Mouse (Mus musculus) intestine, embryonic 15.5 days (tissue): ENCODE results near the gene Tnrc6c. TPM values are rescaled to one million over a fixed set of nuclear protein-coding genes. Genes with fewer than 3 reads are reported as not detected.

ENCODE experiments used
- ATAC-seq: fragments of 200-750 bp; cut with Nextera tagmentation; 2 replicates; pipeline ENCODE4 v1.8.0; 2017; ENCODE audit warnings: moderate TSS enrichment, moderate library complexity
- H3K27ac ChIP-seq: fragments of 300-500 bp; sonication (generic); 2 replicates; pipeline ENCODE4 v1.5.1; 2015; ENCODE audit warnings: mild to moderate bottlenecking, inconsistent platforms
- H3K27me3 ChIP-seq: fragments of 300-500 bp; sonication (generic); replicated peaks from 2 replicates; pipeline ENCODE4 v1.6.1; 2015; ENCODE audit warnings: inconsistent platforms
- H3K36me3 ChIP-seq: fragments of 300-500 bp; sonication (generic); 2 replicates; pipeline ENCODE4 v1.6.1; 2015; ENCODE audit warnings: inconsistent platforms
- H3K4me1 ChIP-seq: fragments of 300-500 bp; sonication (generic); replicated peaks from 2 replicates; pipeline ENCODE4 v1.6.1; 2015; ENCODE audit warnings: inconsistent platforms
- H3K4me2 ChIP-seq: fragments of 300-500 bp; sonication (generic); replicated peaks from 2 replicates; pipeline ENCODE4 v1.6.1; 2015; ENCODE audit warnings: mild to moderate bottlenecking, inconsistent platforms
- H3K4me3 ChIP-seq: fragments of 300-500 bp; sonication (generic); replicated peaks from 2 replicates; pipeline ENCODE4 v1.5.1; 2015; ENCODE audit warnings: inconsistent platforms
- H3K9ac ChIP-seq: fragments of 300-500 bp; sonication (generic); 2 replicates; pipeline ENCODE4 v1.6.1; 2015; ENCODE audit warnings: inconsistent platforms
- H3K9me3 ChIP-seq: fragments of 300-500 bp; sonication (generic); 2 replicates; pipeline ENCODE4 v1.6.1; 2016; ENCODE audit warnings: inconsistent platforms
- WGBS: fragments of 180-500 bp; shearing (Covaris S2); methylation state at CpG from one replicate; pipeline ENCODE4 v1.1.7; 2015; 5-methylcytosine and 5-hydroxymethylcytosine counted together
- polyA plus RNA-seq: library from polyadenylated mRNA; unstranded; fragments of >200 nt; fragmentation: Nextera tagmentation; extraction: Ambion mirVana; gene quantifications from 2 replicates; pipeline ENCODE4 v1.2.1, GENCODE M21; 2015

Gene Tnrc6c
- polyA plus RNA-seq, 1 experiment from 2014 or later: 9.6 TPM

DNA sequence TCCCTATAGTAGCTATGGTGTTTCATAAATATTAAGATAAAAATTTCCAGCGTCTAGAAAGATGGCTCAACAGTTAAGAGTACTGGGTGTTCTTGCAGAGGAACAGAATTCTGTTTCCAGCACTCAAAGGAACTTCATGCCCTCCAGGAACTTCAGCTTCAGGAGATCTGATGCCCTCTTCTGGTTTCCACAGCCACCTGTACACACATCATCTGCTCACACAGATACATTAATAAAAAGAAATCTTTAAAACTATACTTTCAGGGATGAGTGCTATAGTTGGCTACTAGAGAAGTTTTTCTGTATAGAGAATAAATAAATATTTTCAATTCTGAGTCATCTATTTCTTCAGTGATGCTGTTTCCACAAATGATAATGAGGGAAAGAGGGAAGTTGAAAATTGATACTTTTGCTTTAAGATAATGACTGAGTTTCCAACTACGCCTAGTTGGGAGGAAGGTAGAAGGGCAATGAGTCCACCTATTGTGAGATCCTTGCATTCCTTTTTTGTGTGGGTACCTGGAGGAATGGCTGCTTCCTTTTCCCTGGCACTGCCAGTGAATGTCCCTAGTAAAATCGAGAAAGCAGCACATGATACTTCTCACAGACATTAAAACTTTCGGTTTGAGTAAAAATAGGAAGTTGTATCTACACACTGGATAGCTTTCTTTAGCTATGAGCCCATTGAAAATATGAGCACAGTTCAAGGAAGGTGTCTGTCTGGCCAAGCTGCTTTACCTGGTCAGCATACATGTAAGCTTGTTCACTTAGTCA is 9.1 kb downstream of the Tnrc6c start:
- 78% methylated on average over 4 of the region's 4 CpGs for WGBS
- no peak for ATAC-seq
- Histone ChIP-seq H3K27me3 (no peaks in the 10 kb centered on the region), H3K36me3 (no peaks in the 10 kb centered on the region), H3K4me2 (no peak overlapping the region), H3K4me1 (peaks cover 11% of the 10 kb centered on the region), H3K9ac (no peak overlapping the region), H3K27ac (no peak overlapping the region), H3K9me3 (no peaks in the 10 kb centered on the region), H3K4me3 (no peak overlapping the region)

DNA sequence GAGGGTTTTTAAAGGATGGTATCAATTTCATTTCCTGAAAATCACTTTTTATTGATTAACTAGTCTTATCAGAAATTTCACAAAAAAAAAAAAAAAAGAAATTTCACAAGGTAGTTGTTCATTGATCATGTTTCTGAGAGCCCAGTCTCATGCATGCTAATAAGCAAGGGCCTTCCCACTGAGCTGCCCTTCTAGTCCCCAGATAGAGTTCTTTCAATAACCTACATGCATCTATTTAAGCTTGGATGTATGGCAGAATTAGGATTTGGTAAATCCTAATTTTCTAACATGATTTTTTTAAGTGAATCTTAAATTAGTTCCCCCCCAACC is 9.7 kb downstream of the Tnrc6c start:
- no peak for ATAC-seq

DNA sequence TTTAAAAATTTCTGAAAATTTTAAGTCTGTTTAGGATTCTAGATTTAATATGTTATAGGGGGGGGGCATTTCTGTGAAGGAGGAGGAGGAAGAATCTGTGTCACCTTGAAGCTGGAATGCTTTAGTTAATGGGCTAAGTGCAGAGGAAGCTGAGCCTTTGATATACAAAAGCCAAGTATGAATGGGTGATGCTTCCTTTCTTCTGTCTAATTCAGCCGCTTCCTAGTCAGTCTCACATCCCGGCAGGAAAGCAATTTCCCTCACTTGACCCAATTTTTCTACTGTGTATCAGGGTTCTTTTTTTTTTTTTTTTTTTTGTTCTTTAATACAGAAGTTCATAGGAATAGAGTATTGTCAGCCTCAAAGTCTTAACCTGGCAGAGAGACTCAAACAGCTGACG is 11.1 kb downstream of the Tnrc6c start:
- ATAC-seq: no peak
- H3K4me2 ChIP-seq: no peak overlapping the region
- no peaks in the 10 kb centered on the region for H3K36me3 ChIP-seq
- H3K27me3 ChIP-seq: no peaks in the 10 kb centered on the region
- H3K9ac ChIP-seq: no peak overlapping the region
- H3K9me3 ChIP-seq: no peaks in the 10 kb centered on the region
- H3K4me1 ChIP-seq: 0 out of 2 replicates have a peak, but pooled peaks cover 3% of the 10 kb centered on the region
- H3K27ac ChIP-seq: no peak overlapping the region
- no peak overlapping the region for H3K4me3 ChIP-seq
- WGBS: 73% methylated on average over 3 of the region's 3 CpGs

More for the DNA sequence above, 9.7 kb downstream of the Tnrc6c start:
- Histone ChIP-seq H3K4me3 (no peak overlapping the region), H3K27ac (no peak overlapping the region), H3K9ac (no peak overlapping the region), H3K27me3 (no peaks in the 10 kb centered on the region), H3K4me2 (no peak overlapping the region), H3K36me3 (no peaks in the 10 kb centered on the region), H3K9me3 (no peaks in the 10 kb centered on the region), H3K4me1 (peaks cover 9% of the 10 kb centered on the region; the same call in 1 of the 2 replicates)

DNA sequence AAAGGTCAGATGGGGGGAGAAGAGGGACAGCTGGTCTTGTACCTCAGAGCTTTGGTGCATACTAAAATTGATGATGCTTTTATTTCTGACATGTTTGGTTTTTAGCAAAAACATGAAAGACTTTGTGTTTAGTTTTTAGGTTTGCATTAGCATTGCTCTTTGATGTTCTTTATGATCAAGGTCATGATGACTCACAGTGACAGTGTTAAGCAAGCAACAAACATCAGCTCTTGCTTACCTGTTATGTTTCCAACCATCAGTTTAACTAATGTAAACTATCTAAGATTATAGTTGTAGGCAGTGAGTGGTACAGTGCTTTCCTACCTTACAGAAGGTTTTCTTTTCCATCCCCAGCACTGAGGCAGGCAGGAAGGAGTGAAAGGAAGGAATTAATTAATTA is 12.5 kb downstream of the Tnrc6c start:
- Histone ChIP-seq H3K27me3 (no peaks in the 10 kb centered on the region), H3K9me3 (no peaks in the 10 kb centered on the region), H3K27ac (no peak overlapping the region), H3K36me3 (no peaks in the 10 kb centered on the region), H3K4me1 (0 out of 2 replicates have a peak, but pooled peaks cover 3% of the 10 kb centered on the region), H3K9ac (no peak overlapping the region), H3K4me3 (no peak overlapping the region), H3K4me2 (no peak overlapping the region)
- no peak for ATAC-seq

DNA sequence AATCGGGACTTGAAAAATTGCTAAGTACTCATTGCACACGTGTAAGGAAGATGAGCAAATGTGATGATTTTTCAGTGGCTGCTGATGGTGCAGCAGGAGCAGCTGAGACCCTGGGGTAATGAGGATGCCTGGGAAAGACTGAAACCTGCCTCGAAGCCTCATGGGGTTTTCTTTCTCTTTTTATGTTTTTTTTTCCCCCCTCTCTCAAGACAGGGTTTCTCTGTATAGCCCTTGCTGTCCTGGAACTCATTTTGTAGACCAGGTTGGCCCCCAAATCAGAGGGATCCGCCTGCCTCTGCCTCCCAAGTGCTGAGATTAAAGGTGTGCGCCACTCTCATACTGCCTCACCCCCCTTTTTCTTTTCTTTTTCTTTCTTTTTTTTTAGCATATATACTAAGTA is 13.1 kb downstream of the Tnrc6c start:
- 0 out of 2 replicates have a peak, but pooled peaks cover 3% of the 10 kb centered on the region for H3K4me1 ChIP-seq
- no peak for ATAC-seq
- 84% methylated on average over 5 of the region's 5 CpGs for WGBS

DNA sequence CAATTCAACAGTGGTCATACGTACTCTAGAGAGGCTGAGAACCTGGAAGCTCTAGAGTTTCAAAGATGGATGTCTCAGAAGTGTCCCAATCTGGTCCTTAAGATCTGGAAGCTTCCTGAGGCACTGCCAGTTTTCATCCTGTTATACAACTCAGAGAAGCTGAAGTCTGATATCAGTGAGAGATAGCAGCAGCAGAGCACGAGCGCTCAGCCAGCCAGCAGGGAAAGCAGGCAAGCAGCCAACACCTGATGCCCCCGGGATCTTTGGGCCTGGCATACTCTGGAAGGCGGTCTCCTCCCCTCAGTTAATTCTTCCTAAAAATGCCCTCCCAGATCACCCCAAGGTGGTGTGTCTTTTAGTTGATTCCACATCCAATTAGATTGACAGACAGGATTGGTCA is 13.7 kb downstream of the Tnrc6c start:
- ATAC-seq: no peak
- Histone ChIP-seq H3K4me1 (0 out of 2 replicates have a peak, but pooled peaks cover 3% of the 10 kb centered on the region), H3K27ac (no peak overlapping the region), H3K4me2 (no peak overlapping the region), H3K4me3 (no peak overlapping the region), H3K36me3 (no peaks in the 10 kb centered on the region), H3K9me3 (no peaks in the 10 kb centered on the region), H3K27me3 (no peaks in the 10 kb centered on the region), H3K9ac (no peak overlapping the region)
- WGBS: 69% methylated on average over 5 of the region's 5 CpGs

More for the DNA sequence above, 13.1 kb downstream of the Tnrc6c start:
- Histone ChIP-seq H3K27ac (no peak overlapping the region), H3K9ac (no peak overlapping the region), H3K4me2 (no peak overlapping the region), H3K9me3 (no peaks in the 10 kb centered on the region), H3K36me3 (no peaks in the 10 kb centered on the region), H3K27me3 (no peaks in the 10 kb centered on the region), H3K4me3 (no peak overlapping the region)

DNA sequence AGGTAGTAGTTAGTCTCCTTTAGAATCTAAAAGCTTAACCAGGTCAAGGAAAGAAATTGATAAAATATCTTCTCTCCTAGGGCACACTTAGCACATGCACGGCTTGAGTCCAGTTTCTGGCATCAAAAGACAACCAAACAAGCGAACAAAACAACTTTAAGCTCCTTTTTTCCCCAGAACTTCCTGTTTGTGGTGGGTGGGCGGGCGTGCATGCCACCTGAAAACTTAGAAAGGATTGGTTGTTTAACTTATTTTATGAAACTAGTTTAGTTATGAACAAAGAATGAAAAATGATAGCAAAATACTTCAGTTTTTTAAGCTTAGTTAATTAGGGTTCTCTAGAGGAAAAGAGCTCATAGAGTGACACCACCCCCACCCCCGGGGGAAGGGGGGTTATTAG is 17.5 kb downstream of the Tnrc6c start:
- H3K4me2 ChIP-seq: no peak overlapping the region
- 87% methylated on average over 5 of the region's 5 CpGs for WGBS

DNA sequence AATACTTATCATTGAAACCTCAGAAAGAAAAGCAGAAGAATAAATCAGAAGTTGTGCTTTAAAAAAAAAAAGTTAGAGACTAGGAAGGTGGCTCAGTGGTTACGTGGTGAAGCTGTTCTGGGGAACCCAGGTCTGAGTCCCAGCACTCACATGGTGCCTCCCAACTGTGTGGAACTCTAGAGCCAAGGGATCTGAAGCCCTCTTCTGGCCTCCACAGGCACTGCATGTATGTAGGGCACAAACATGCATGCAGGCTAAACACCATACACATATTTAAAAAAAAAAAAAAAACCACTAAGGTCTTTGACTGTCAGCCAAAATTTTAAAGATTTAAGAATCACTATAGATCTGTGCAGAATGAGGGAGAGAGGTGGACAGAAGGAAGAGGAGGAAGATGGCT is 20.4 kb downstream of the Tnrc6c start:
- Histone ChIP-seq H3K27me3 (no peaks in the 10 kb centered on the region), H3K27ac (no peak overlapping the region), H3K9me3 (no peaks in the 10 kb centered on the region), H3K9ac (no peak overlapping the region), H3K36me3 (no peaks in the 10 kb centered on the region), H3K4me1 (no peaks in the 10 kb centered on the region), H3K4me3 (no peak overlapping the region), H3K4me2 (no peak overlapping the region)
- WGBS: 96% methylated on average over 1 of the region's 1 CpGs
- no peak for ATAC-seq

More for the DNA sequence above, 17.5 kb downstream of the Tnrc6c start:
- no peak overlapping the region for H3K27ac ChIP-seq
- H3K9ac ChIP-seq: no peak overlapping the region
- no peaks in the 10 kb centered on the region for H3K36me3 ChIP-seq
- no peak overlapping the region for H3K4me3 ChIP-seq
- H3K9me3 ChIP-seq: no peaks in the 10 kb centered on the region
- ATAC-seq: no peak
- no peaks in the 10 kb centered on the region for H3K4me1 ChIP-seq
- no peaks in the 10 kb centered on the region for H3K27me3 ChIP-seq

DNA sequence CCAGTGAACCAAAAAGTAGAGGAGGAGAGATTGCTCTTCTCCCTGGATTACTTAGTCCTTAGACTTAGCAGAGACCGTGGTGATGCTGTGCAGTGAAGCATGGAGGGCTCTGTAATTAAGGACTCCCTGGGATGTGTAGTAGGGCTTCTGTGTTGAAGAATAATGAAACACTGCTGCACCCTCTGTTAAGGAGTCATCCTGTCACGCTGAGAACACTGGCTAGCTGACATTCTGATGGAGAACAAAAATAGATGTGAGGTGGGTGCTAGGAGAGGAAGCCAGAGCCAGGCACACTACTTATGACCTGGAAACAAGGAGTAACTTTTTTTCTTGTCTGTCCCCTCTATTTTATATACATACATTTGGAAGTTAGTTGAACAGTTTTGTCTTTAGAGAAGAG is 22.6 kb downstream of the Tnrc6c start:
- no peaks in the 10 kb centered on the region for H3K4me1 ChIP-seq
- no peaks in the 10 kb centered on the region for H3K9me3 ChIP-seq
- no peak overlapping the region for H3K4me3 ChIP-seq
- H3K36me3 ChIP-seq: no peaks in the 10 kb centered on the region
- no peak overlapping the region for H3K4me2 ChIP-seq
- H3K9ac ChIP-seq: no peak overlapping the region
- H3K27ac ChIP-seq: no peak overlapping the region
- no peak for ATAC-seq
- H3K27me3 ChIP-seq: no peaks in the 10 kb centered on the region
- 56% methylated on average over 2 of the region's 2 CpGs for WGBS

DNA sequence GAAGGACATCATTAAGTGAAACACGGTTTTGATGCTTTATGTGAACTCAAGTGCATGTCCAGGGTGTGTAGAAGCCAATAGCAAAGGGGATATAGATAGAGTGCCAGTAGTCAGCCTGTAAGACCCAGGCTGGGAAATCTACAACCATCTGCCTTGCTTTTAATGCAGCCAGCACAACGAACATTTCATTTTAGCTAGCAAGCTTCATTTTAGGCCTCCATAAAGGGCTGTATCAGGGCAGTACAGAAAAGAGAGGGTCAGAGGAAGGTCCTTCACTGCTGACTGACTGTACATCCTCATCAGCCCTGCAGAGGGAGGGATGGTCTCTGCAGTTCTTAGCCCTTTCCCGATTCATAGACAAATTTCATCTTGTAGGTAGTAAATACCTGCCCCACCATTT is 23.0 kb downstream of the Tnrc6c start:
- H3K4me1 ChIP-seq: no peaks in the 10 kb centered on the region
- H3K9me3 ChIP-seq: no peaks in the 10 kb centered on the region
- no peaks in the 10 kb centered on the region for H3K36me3 ChIP-seq
- H3K4me3 ChIP-seq: no peak overlapping the region
- no peaks in the 10 kb centered on the region for H3K27me3 ChIP-seq
- H3K9ac ChIP-seq: no peak overlapping the region
- no peak overlapping the region for H3K4me2 ChIP-seq
- WGBS: 60% methylated on average over 3 of the region's 3 CpGs
- H3K27ac ChIP-seq: no peak overlapping the region
- no peak for ATAC-seq

DNA sequence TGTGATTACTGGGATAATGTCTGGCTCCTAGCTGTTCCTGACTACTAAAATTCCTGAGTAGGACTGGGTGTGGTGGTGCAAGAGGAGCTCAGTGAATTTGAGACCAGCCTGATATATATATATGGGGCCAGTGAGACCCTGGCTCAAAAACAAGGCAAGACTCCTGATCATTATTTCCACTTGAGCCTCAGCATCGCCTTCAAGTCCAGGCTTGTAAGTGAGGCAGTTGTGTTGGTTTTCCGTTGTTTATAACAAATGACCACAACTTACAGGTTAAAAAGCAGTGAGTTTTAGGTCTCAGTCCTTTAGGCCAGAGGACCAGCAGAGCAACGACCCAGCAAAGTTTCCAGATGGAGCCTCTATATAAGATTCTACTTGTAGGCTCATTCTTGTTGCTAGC is 23.5 kb downstream of the Tnrc6c start:
- 82% methylated on average over 3 of the region's 3 CpGs for WGBS
- Histone ChIP-seq H3K27ac (no peak overlapping the region), H3K4me3 (no peak overlapping the region), H3K9me3 (no peaks in the 10 kb centered on the region), H3K9ac (no peak overlapping the region), H3K36me3 (no peaks in the 10 kb centered on the region), H3K4me1 (no peaks in the 10 kb centered on the region), H3K27me3 (no peaks in the 10 kb centered on the region), H3K4me2 (no peak overlapping the region)
- no peak for ATAC-seq

DNA sequence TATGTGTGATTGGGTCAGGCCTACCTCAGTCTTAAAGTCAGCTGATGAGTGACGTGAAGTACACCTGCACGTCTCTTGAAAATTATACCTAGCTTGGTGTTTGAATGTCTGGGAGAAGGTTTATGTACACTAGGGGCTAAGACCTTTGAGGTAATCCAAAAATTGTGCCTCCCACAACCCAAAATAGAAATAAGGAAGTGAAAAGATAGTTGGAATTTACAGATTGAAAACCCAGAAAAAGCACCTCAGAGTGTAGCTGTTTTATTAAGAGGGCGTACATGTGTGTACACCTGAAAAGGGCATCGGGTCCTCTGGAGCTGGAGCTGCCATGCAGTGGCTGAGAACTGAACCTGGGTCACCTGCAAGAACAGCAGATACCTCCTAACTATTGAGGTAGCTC is 24.1 kb downstream of the Tnrc6c start:
- no peak for ATAC-seq
- no peak overlapping the region for H3K27ac ChIP-seq
- H3K4me1 ChIP-seq: no peaks in the 10 kb centered on the region
- no peaks in the 10 kb centered on the region for H3K9me3 ChIP-seq
- no peak overlapping the region for H3K9ac ChIP-seq
- no peaks in the 10 kb centered on the region for H3K27me3 ChIP-seq
- no peak overlapping the region for H3K4me3 ChIP-seq
- H3K36me3 ChIP-seq: no peaks in the 10 kb centered on the region
- H3K4me2 ChIP-seq: no peak overlapping the region
- WGBS: 88% methylated on average over 4 of the region's 4 CpGs

DNA sequence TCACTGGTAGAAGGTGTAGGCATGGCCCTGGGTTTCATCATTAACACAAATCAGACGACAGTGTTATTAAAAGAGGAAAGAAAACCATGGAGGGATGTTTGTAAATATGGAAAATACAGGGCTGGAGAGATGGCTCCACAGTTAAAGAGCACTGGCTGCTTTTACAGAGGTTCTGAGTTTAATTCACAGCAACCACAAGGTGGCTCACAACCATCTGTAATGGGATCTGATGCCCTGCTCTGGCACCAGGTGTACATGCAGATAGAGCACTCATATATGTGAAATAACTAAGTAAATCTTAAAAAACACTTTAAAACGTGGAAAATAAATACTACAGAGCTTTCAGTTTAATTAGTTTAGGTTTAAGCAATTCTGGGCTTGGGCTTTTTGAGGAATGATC is 24.7 kb downstream of the Tnrc6c start:
- Histone ChIP-seq H3K4me1 (no peaks in the 10 kb centered on the region), H3K9ac (no peak overlapping the region), H3K9me3 (no peaks in the 10 kb centered on the region), H3K27ac (no peak overlapping the region), H3K36me3 (no peaks in the 10 kb centered on the region), H3K4me2 (no peak overlapping the region), H3K27me3 (no peaks in the 10 kb centered on the region), H3K4me3 (no peak overlapping the region)
- WGBS: 42% methylated on average over 2 of the region's 2 CpGs
- ATAC-seq: no peak
